Mouse (Mus musculus) left cerebral cortex, postnatal 36 days (tissue): Measurements from ENCODE around the gene Krt86. TPM values are rescaled to one million over a fixed set of nuclear protein-coding genes. Genes with fewer than 3 reads are reported as not detected.

Source experiments
- DNase-seq, 2 experiments: peaks; one replicate each; pipeline ENCODE4 v3.0.0; 2021 to 2022; ENCODE audit warnings: low spot score in 2 of 2, mixed read lengths in 1 of 2
- intact Hi-C: fragments of 180-260 bp; cut with DNase I; formaldehyde crosslinking; loops from one replicate; pipeline ENCODE4 v1.15.1; 2025
- total RNA-seq, 2 experiments: library from RNA; stranded (reverse); gene quantifications; 2 replicates each; pipeline ENCODE4 v1.2.3; 2021

The Krt86 gene
- not detected for total RNA-seq

DNA sequence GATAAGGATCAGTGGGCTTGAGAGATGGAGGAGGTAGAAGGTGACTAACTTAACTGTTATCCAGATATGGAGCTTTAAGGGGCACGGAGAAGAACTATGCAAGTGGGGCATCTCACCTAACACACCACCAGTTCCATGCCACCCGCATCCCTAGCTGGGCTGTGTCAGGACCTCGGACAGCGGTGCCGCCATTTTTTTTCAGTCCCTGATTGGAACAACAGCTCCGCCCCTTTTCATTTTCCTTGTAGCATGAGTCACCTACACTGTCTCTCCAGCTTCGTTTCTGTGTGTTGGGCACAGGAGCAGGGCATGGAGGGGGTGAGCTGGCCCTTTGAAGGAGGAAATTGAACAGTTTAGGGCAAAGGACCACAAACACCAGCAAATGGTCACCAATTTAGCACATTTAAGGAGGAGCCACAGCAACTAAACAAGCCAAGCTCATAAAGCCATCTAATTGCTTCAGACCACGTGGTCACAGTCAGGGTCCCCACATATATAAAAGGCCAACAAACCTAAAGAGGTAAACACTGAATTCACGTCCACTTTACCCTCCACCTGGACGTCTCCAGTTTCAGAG lies at the start of gene Krt86:
Krt86 (plus strand) TSS at position 527 of the 577 bp plus-strand sequence.
- intact Hi-C loops = no loop called here
- DNase-seq = no peak

DNA sequence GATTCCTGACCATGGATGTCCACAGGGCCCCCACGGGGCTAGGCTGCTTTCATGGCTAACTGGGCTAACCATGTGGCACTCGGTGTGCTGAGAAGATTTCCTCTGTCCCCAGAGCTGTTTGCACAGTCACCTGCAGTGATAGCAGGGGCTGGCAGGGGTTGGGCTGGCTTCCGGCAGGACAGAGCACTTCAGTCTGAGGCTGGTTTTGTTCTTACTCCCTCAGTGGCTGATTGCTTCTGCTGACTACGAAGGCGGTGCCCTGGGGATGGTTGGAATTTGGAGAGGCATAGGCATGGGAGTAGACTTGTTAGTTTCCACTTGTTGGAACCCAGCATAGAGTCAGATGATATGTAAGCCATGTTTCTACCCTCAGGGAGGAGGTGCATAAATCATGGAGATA lies 48.4 kb upstream of the Krt86 start:
- DNase-seq = no peak
- intact Hi-C loops = no loop called here

DNA sequence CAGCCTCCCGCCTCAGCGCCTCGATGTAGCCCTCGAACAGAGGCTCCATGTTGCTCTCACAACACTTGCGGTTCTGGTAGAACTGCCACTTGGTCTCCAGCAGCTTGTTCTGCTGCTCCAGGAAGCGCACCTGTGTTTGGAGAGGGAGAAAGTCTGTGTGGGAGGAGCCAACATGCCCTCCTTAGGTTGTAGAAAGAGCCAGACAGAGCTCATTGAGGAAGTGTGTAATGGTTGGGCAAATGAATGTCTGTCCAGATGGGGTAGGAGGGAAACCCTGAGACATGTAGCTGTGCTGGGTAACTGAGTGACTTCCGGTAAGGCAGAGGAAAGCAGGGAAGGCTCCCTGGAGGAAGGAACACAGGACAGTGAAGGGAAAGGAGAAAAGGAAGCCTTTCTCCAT lies 36.7 kb upstream of the Krt86 start:
- intact Hi-C loops = no loop called here
- no peak for DNase-seq

DNA sequence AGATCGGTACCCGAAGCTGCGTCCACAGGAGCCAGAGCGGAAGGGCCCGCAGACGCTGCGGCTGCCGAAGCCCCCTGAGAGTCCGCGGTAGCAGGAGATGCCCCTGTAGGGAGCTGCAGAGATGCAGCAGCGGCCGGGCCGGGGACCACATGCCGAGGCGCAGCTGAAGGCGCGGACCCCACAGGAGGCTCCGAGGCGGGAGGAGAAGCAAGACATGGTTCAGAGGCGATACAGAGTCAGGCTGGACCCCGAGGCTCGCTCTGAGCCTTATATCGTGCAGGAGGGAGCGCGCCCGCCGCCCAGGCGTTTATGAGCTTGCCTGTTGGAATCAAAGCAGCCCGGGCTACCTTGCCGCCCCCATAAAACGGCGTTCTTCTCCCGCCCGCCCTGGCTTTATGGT lies 34.7 kb upstream of the Krt86 start, which contains the start of gene Krt87:
Krt87 (minus strand) TSS at position 250 of the 400 bp plus-strand sequence.
- intact Hi-C loops = no loop called here

DNA sequence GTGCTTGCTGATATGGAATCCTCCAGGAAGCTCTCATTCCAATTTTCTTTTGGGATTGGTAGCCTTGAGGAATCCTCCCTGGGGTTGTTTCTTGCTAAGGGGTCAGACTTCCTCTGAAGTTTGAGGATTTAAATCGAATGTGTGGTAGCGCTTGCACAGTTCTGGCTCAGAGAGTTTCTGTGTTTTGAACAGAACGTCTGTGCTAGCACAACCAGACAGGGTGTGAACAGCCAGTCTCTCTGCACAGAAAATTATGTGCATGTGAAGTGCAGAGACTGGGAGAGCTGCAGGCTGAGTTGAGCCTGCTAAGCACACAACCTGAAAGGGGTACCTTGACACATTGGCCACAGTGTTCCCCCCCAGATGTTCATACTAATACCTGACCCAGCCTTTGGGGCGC lies 32.4 kb upstream of the Krt86 start:
- peak in 1 of 2 experiments; percentile 13 for DNase-seq
- intact Hi-C loops = no loop called here

More for the DNA sequence above, 34.7 kb upstream of the Krt86 start, which contains the start of gene Krt87:
- no peak for DNase-seq

DNA sequence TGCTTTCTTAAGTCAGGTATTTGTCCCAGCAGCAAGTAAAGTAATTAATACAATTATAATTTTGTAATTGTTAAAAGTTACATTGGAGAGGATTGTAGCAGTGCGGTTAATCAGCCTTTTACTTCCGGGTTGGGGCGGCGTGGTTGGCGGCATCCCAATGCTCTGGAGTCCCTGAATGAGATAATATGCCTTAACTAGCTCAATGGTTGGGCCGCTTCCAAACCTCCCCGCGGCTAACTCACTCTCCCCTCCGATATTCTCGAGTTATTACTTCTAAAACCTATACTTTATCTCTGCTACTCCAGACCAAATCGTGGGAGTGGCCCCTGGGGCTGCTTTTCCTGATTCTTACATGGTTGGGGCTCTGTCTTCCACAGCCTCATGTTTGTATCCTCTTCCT lies 26.7 kb upstream of the Krt86 start:
- no peak for DNase-seq
- intact Hi-C loops = no loop called here

DNA sequence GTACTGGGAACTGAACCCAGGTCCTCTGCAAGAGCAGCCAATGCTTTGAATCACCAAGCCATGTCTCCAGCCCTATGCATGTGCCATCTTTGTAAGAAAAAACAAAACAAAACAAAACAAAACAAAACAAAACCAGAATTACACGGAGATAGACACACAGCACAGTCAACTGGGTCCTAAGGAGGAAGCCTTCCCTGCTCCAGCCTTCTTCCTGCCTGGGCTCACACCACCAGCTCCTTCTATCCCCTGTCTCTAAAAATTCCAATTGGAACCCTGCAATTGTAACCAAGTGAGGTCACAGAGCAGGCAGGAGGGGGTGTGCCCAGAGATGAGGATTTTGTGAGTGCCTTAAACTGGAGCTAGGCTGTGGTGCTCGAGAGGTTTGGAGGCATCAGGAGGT lies 25.8 kb upstream of the Krt86 start, which contains the start of gene Krt88:
Krt88 (plus strand) TSS at position 301 of the 400 bp plus-strand sequence.
- intact Hi-C loops = no loop called here
- DNase-seq = no peak

DNA sequence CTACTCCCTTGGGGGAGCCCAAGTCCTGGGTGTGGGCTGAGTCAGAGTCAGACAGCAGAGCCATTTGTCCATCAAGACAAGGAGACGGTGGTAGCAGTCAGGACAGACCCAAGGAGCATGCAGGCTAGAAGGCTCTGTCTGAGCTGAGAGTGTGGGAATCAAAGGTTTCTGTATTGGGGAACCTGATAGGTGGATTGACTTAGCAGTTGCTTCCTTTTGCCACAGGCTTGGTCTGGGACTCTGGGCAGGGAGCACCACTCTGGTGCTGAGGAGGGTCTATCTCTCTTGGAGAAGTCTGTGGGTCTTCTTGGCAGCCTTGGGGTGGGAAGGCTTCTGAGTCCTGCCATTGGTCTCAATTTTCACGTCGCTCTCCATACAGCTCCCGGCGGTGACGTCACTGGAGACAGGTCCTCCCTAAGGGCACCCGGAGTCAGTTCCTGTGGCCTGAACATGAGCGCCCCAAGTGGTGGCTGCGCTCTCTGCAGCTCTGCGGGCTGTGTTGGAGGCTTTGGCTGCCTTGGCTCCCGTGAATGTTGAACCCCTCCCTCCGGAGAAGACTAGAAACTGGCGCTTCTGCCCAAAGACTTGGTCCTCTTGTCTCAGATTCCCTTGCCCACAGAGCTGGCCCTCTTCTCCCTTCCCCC lies 20.1 kb upstream of the Krt86 start:
- peak; percentile 59 to 60 for DNase-seq
- intact Hi-C loops = no loop called here

DNA sequence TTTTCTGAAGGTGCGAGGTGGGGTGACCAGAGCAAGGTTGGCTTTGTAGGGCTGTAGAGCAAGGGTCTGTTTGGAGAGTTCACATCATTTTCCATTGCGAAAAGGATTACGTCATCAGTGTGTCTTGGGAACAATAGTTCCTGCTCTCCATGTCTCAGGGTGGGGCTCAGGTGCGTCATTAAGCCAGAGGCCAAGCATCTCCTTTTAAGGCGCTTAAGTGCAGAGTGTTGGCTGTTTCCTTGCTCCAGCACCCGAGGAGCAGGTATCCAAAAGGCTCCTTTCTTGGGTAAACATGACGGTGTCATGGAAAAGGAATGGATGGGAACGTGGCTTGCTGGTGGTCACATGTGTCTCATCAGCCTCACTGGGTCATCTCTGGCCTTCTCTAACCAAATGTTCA lies 18.5 kb upstream of the Krt86 start:
- DNase-seq = no peak
- intact Hi-C loops = no loop called here

DNA sequence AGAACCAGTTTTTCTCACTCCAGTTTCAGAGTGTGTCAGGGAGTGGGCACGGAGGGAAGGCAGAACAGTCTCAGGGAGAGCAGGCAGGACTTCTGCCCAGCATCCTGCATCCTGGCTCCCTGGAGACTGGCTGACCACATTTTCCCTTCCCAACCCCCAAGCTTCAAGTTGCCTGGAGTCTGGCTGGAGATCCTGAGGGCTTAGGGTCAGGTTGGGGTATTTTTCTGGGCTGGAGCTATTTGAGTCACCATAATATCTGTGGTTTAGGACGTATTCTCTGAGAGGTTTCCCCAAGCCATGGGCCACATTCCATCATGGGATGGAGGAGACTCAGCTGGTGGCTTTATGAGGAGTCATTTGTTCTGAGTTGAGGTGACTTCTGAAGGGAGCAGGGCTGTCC lies 18.0 kb upstream of the Krt86 start:
- intact Hi-C loops = no loop called here
- DNase-seq = no peak

DNA sequence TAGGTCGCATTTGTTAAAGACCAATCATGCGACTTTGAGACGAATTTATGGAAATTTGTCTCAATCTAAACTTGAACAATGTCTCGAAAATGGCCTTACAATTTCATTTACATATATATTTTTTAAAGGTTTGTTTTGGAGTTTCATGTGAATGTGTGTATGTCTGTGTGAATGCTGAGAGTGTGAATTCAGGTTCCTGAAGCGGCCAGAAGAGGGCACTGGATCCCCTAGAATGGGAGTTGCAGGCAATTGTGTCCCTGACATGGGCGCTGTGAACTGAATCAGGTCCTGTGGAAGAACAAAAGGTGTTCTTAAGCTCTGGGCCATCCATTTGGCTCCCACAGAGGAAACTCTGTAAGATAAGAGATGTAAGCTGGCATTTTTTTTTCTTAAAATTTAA lies 17.4 kb upstream of the Krt86 start:
- DNase-seq = no peak
- intact Hi-C loops = no loop called here

DNA sequence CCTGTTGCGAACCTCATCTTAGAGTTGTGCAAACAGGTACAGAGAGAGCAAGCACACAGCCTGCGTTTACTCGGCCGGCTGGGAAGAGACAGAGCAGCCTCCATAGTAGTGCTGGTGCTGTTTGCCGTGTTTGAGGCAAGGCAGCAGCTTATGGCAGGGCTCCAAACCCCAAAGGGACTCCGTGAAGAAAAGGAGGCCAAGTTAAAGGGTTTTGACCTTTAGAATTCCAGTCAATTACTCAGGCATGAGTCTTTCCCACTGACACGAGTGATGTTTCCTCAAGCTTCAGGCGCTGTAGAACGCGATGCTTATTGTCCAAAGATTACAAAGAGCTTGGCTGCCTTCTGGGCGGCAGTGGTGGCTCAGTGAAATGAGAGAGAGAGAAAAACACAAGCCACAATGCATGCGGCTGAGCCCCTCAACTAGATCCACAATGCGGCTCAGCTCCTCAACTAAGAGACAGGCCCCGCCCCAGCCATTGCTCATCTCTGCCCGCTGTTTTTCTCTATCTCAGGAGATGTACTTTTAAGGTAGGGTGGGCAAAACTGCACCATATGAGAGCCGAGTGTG lies 14.8 kb upstream of the Krt86 start:
- no peak for DNase-seq
- intact Hi-C loops = no loop called here

DNA sequence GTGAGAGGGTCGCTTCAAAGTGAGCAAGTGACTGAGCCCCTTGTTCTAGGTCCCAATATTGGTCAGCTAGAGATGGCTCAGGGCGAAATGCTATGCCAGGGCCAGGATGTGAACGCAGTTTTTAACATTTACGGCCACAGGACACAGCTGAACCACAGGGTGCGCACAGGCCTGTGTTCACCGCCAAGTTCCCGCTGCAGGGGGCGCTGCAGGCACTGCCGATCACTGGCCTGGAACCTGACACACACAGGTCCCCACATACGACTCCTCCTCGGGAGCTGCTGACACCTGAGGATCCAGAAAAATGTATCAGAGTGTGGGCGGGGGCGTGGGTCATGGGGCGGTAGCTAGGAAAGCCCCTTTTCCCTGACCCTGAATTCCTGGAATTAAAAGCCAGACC lies 14.0 kb upstream of the Krt86 start:
- intact Hi-C loops = no loop called here
- no peak for DNase-seq

DNA sequence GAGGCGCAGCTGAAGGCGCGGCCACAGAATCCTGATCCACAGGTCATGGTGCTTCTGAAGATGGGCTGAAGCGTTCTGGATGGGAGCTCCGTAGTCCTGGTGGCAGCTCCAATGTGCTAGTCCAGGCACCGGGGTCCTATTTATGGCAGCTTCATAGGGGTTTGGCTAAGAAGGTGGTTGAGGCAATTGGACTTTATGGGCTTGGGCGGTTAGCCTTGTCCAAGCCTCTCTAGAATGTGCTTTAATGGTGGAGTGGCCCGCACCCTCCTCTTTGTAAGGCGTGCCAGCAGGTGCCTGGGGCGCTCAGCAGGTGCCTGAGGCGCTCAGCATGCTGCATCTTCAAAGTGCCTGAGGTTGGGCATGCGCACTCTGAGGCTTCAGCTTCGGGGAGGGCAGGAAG lies 9.6 kb upstream of the Krt86 start, which contains the start of gene Krt81:
Krt81 (minus strand) TSS at position 101 of the 400 bp plus-strand sequence.
- intact Hi-C loops = no loop called here
- no peak for DNase-seq

DNA sequence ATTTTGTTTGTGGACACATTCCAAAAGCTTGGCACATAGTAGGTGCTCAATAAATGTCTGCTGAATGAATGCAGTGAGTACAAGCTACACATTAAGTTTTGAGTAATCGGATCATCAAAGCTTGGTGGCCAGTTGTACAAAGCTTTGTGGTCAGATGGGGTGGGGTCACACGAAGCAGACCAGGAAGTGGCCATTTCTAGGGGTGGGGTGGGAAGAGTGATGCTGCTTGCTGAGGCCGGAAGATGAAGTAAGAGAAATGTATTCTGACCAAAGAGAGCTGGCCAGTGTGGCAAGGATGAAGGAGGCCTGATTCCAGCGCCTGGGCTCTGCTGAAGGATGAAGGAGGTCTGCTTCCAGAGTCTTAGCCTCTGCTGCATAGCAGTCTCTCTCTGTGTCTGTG lies 4.2 kb upstream of the Krt86 start:
- intact Hi-C loops = no loop called here
- no peak for DNase-seq

DNA sequence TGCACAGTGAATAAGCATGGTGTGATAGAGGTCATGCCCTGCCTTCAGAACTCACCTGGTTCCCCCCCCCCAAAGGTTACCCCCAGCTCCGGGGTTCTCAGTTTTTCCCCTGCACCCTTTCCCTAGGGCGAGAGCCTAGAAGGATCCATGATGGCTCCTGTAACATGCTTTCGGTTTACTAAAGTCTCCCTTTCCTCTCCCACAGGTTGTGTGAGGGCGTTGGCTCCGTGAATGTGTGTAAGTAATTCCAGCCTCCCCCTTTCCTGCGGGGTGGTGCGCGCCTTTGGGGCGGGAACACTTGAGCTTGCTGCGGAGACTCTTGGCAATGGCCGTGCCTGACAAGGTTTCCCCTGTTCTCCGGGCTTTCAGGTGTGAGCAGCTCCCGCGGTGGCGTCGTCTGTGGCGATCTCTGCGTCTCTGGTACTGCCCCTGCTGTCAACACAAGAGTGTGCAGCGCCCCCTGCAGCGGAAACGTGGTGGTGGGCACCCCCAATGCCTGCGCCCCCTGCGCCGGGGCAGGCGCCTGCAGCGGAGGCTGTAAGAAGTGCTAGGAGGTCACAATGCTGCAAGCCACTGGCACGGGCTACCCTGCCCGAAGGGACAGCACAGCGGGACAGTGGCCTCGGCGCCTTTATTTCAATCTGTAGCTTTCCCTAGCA lies 5.9 kb downstream of the Krt86 start:
- intact Hi-C loops = no loop called here
- peak; percentile 24 to 45 for DNase-seq

DNA sequence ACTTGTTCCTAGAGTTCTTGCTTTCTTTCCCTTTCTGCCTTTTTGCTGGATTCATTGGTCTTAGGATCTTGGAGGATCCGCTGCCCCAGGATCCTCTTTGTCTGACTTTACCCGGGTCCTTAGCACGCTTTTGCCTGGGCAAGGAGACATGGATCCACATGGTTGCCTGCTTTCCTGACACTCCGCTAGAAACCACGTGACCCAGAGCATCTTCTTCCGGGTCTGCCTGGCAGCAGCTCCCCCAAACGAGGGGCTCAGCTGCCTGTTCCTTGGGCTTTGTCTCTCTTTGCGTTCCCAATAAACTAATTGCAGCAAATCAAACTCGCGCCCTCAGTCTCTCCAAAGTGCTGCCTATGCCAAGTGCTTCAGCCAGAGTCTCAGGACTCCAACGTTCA lies 6.4 kb downstream of the Krt86 start:
- intact Hi-C loops = no loop called here
- no peak for DNase-seq

DNA sequence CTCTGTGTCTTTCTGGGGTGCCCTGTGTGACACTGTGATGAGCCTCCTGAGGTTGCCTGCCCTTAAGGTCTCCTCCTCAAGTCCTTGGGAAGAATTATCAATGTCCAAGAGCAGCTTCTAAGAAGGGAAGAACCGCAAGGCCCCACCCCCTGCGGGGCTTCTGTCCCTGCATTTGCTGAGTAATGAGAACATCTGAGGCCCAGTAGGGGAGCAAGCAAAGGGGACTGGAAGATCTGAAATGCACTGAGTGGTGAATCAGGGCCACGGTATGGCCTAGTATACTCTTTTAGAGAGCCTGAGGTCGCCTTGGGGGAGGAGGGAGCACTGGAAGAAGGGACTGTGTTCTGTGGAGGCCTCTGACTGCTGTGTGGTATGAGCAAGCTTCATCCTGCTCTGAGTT lies 8.8 kb downstream of the Krt86 start:
- intact Hi-C loops = no loop called here
- DNase-seq = no peak

DNA sequence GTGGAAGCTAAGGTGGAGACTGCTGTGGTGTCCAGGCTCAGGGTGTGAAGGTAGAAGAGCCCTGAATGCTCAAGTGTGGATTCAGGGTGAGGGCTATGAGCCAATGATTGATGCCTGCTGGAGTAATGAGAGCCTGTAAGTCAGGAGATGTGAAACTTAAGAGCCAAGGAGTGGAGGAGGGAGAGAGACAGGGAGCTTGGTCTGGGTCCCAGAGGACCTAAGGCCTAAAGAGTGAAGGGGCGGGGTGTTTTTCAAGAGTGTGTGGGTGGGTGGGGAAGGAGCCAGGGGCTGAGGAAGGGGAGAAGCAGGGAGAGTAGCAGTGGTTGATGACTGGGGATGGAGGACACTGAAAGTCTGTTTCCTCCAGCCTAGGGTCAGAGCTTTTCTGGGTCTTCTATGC lies 10.4 kb downstream of the Krt86 start:
- intact Hi-C loops = no loop called here
- no peak for DNase-seq

DNA sequence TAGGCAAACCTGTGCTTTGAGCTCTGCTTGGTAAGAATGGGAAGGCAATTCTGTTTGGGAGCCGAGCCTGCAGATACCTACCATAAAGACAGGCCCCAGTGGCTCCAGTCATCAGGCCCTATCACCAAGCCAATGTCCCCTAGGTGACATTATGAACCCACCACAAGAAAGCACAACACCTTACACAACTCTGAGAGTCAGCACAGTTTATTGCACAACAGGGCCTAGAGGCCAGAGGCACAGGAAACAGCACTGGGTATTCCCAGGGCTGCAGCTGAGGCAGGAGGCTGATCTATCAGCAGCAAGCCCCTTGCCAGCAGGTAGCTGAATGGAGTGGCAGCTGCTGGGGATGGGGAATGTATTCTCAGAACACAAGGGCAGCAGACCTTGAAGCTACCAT lies 11.7 kb downstream of the Krt86 start:
- intact Hi-C loops = no loop called here

More for the DNA sequence above, 11.7 kb downstream of the Krt86 start:
- DNase-seq = no peak
